Mouse (Mus musculus) neural tube, embryonic 11.5 days (tissue): ENCODE measurements around the gene Pdlim7. TPM values are rescaled to one million over a fixed set of nuclear protein-coding genes. Genes with fewer than 3 reads are reported as not detected.

Experiments used
- ATAC-seq: fragments of 200-750 bp; cut with Nextera tagmentation; 2 replicates; pipeline ENCODE4 v1.8.0; 2017; ENCODE audit warnings: moderate number of reproducible peaks, mild to moderate bottlenecking, moderate TSS enrichment, moderate library complexity; ENCODE audit not compliant: insufficient read depth, low FRiP score, low TSS enrichment
- DNase-seq: peaks from one replicate; pipeline ENCODE4 v3.0.0-alpha.2; 2015; ENCODE audit warnings: low spot score
- H3K27ac ChIP-seq: fragments of 300-500 bp; sonication (generic); 2 replicates; pipeline ENCODE4 v1.5.1; 2014; ENCODE audit warnings: low read depth, mild to moderate bottlenecking, low read length
- H3K27me3 ChIP-seq: fragments of 300-500 bp; sonication (generic); 2 replicates; pipeline ENCODE4 v1.6.1; 2014; ENCODE audit warnings: mild to moderate bottlenecking, low read length, mixed read lengths; ENCODE audit not compliant: control insufficient read depth, insufficient read depth
- H3K36me3 ChIP-seq: fragments of 300-500 bp; sonication (generic); 2 replicates; pipeline ENCODE4 v1.6.1; 2014; ENCODE audit warnings: mild to moderate bottlenecking, low read length, moderate library complexity, mixed read lengths; ENCODE audit not compliant: control insufficient read depth, insufficient read depth
- H3K4me1 ChIP-seq: fragments of 300-500 bp; sonication (generic); 2 replicates; pipeline ENCODE4 v1.6.1; 2014; ENCODE audit warnings: low read length, mixed read lengths; ENCODE audit not compliant: control insufficient read depth, insufficient read depth
- H3K4me2 ChIP-seq: fragments of 300-500 bp; sonication (generic); 2 replicates; pipeline ENCODE4 v1.6.1; 2014; ENCODE audit warnings: low read depth, mild to moderate bottlenecking, moderate library complexity
- H3K4me3 ChIP-seq: fragments of 300-500 bp; sonication (generic); 2 replicates; pipeline ENCODE4 v1.5.1; 2014; ENCODE audit warnings: low read depth, low read length
- H3K9ac ChIP-seq: fragments of 300-500 bp; sonication (generic); 2 replicates; pipeline ENCODE4 v1.6.1; 2014; ENCODE audit warnings: mild to moderate bottlenecking, low read length
- H3K9me3 ChIP-seq: fragments of 300-500 bp; sonication (generic); 2 replicates; pipeline ENCODE4 v1.6.1; 2016; ENCODE audit warnings: low read length; ENCODE audit not compliant: control insufficient read depth
- WGBS: fragments of 180-500 bp; shearing (Covaris S2); extraction: QIAGEN DNeasy Blood & Tissue Kit; methylation state at CpG from one replicate; pipeline ENCODE4 v1.1.7; 2014; 5-methylcytosine and 5-hydroxymethylcytosine counted together
- polyA plus RNA-seq: library from polyadenylated mRNA; unstranded; fragments of >200 nt; fragmentation: Nextera tagmentation; extraction: Ambion mirVana; gene quantifications from 2 replicates; pipeline ENCODE4 v1.2.1, GENCODE M21; 2014

Pdlim7 gene
- polyA plus RNA-seq, 1 experiment from 2014 or later = 172 TPM

GRCm38 (mm10) chr13:55511492-55511861 is 2.0 kb downstream of the Pdlim7 start:
- ATAC-seq = no peak
- Histone ChIP-seq H3K27me3 (no peaks in the 10 kb centered on the region), H3K9me3 (no peaks in the 10 kb centered on the region), H3K4me2 (peak overlapping the region; percentile 99), H3K4me1 (peaks cover 28% of the 10 kb centered on the region), H3K36me3 (peaks cover 12% of the 10 kb centered on the region), H3K9ac (peak overlapping the region; percentile 29; the same call in 1 of the 2 replicates), H3K27ac (peak overlapping the region; percentile 60; the same call in 1 of the 2 replicates), H3K4me3 (peak overlapping the region; percentile 73)
- DNase-seq = peak; percentile 32
- WGBS = 41% methylated on average over 5 of the region's 5 CpGs

GRCm38 (mm10) chr13:55510668-55511491 is 2.6 kb downstream of the Pdlim7 start:
- Histone ChIP-seq H3K36me3 (peaks cover 16% of the 10 kb centered on the region), H3K27ac (peak overlapping the region; percentile 60), H3K4me1 (peaks cover 28% of the 10 kb centered on the region), H3K9ac (peak overlapping the region; percentile 29; the same call in 1 of the 2 replicates), H3K9me3 (no peaks in the 10 kb centered on the region), H3K4me3 (peak overlapping the region; percentile 8; the same call in 1 of the 2 replicates), H3K4me2 (peak overlapping the region; percentile 99), H3K27me3 (no peaks in the 10 kb centered on the region)
- ATAC-seq (peak; percentile 17; the same call in 1 of the 2 replicates), DNase-seq (peak; percentile 67)
- WGBS = 11% methylated on average over 6 of the region's 6 CpGs

- H3K4me1 ChIP-seq = peaks cover 28% of the 10 kb centered on the region
These were observed 3.2 kb downstream of the Pdlim7 start for GRCm38 (mm10) chr13:55510332-55510667.

GRCm38 (mm10) chr13:55508531-55508930 is 4.9 kb downstream of the Pdlim7 start:
- ATAC-seq = no peak
- Histone ChIP-seq H3K27ac (no peak overlapping the region), H3K9ac (no peak overlapping the region), H3K9me3 (no peaks in the 10 kb centered on the region), H3K4me3 (no peak overlapping the region), H3K27me3 (no peaks in the 10 kb centered on the region), H3K4me2 (no peak overlapping the region), H3K4me1 (peaks cover 28% of the 10 kb centered on the region), H3K36me3 (peaks cover 25% of the 10 kb centered on the region)
- 94% methylated on average over 10 of the region's 10 CpGs for WGBS
- no peak for DNase-seq

More at GRCm38 (mm10) chr13:55510332-55510667, 3.2 kb downstream of the Pdlim7 start:
- DNase-seq = no peak
- WGBS = 38% methylated on average over 3 of the region's 3 CpGs
- H3K36me3 ChIP-seq = peaks cover 18% of the 10 kb centered on the region
- no peak overlapping the region for H3K9ac ChIP-seq
- no peak for ATAC-seq
- H3K27me3 ChIP-seq = no peaks in the 10 kb centered on the region
- peak overlapping the region; percentile 12; the same call in 1 of the 2 replicates for H3K4me2 ChIP-seq
- 0 out of 2 replicates have a peak overlapping the region, but pooled peaks have one; percentile 8 for H3K4me3 ChIP-seq
- peak overlapping the region; percentile 60 for H3K27ac ChIP-seq
- no peaks in the 10 kb centered on the region for H3K9me3 ChIP-seq

GRCm38 (mm10) chr13:55507877-55508276 is 5.6 kb downstream of the Pdlim7 start:
- ATAC-seq (no peak), DNase-seq (peak; percentile 49)
- Histone ChIP-seq H3K27ac (no peak overlapping the region), H3K36me3 (peaks cover 31% of the 10 kb centered on the region), H3K4me1 (peaks cover 28% of the 10 kb centered on the region), H3K9ac (no peak overlapping the region), H3K4me2 (no peak overlapping the region), H3K9me3 (no peaks in the 10 kb centered on the region), H3K27me3 (no peaks in the 10 kb centered on the region), H3K4me3 (no peak overlapping the region)
- 62% methylated on average over 11 of the region's 11 CpGs for WGBS

GRCm38 (mm10) chr13:55506697-55507096 is 6.8 kb downstream of the Pdlim7 start:
- Histone ChIP-seq H3K9ac (no peak overlapping the region), H3K4me2 (no peak overlapping the region), H3K27me3 (no peaks in the 10 kb centered on the region), H3K9me3 (no peaks in the 10 kb centered on the region), H3K27ac (no peak overlapping the region), H3K36me3 (peaks cover 34% of the 10 kb centered on the region), H3K4me3 (no peak overlapping the region), H3K4me1 (peaks cover 16% of the 10 kb centered on the region)
- DNase-seq = no peak
- no peak for ATAC-seq
- WGBS = 94% methylated on average over 10 of the region's 10 CpGs

GRCm38 (mm10) chr13:55505810-55506209 is 7.7 kb downstream of the Pdlim7 start:
- no peaks in the 10 kb centered on the region for H3K9me3 ChIP-seq
- WGBS = 95% methylated on average over 9 of the region's 9 CpGs
- ATAC-seq (no peak), DNase-seq (no peak)
- no peaks in the 10 kb centered on the region for H3K27me3 ChIP-seq
- no peak overlapping the region for H3K9ac ChIP-seq
- peaks cover 34% of the 10 kb centered on the region for H3K36me3 ChIP-seq
- no peak overlapping the region for H3K4me2 ChIP-seq
- no peak overlapping the region for H3K27ac ChIP-seq
- H3K4me3 ChIP-seq = no peak overlapping the region
- peaks cover 8% of the 10 kb centered on the region for H3K4me1 ChIP-seq

- Histone ChIP-seq H3K4me1 (no peaks in the 10 kb centered on the region), H3K9ac (no peak overlapping the region), H3K36me3 (peaks cover 34% of the 10 kb centered on the region), H3K4me3 (no peak overlapping the region), H3K4me2 (no peak overlapping the region), H3K27ac (no peak overlapping the region), H3K27me3 (no peaks in the 10 kb centered on the region), H3K9me3 (no peaks in the 10 kb centered on the region)
- WGBS = 84% methylated on average over 5 of the region's 5 CpGs
- no peak for ATAC-seq
- DNase-seq = no peak
These were observed 9.1 kb downstream of the Pdlim7 start for GRCm38 (mm10) chr13:55504390-55504789.

GRCm38 (mm10) chr13:55502405-55502804 is 11.1 kb downstream of the Pdlim7 start:
- H3K4me1 ChIP-seq = no peaks in the 10 kb centered on the region
- no peak for ATAC-seq
- H3K27ac ChIP-seq = no peak overlapping the region
- H3K9me3 ChIP-seq = no peaks in the 10 kb centered on the region
- DNase-seq = no peak
- no peak overlapping the region for H3K4me2 ChIP-seq
- H3K4me3 ChIP-seq = no peak overlapping the region
- no peaks in the 10 kb centered on the region for H3K27me3 ChIP-seq
- 89% methylated on average over 8 of the region's 8 CpGs for WGBS
- H3K36me3 ChIP-seq = peaks cover 24% of the 10 kb centered on the region
- H3K9ac ChIP-seq = no peak overlapping the region
